Mouse (Mus musculus) right cerebral cortex, adult 18-20 months (tissue): ENCODE data around the gene Srsf2.
A peak's percentile ranks its signal among the peaks of the same experiment; 100 is the strongest.
"Not testable (repeated sequence)": the region's sequence is repeated elsewhere in the genome, so short reads cannot be mapped to it uniquely, and the experiment has no call there.

ENCODE experiments used
- DNase-seq: peaks from one replicate; pipeline ENCODE4 v3.0.0; 2022; ENCODE audit warnings: mixed read lengths

Srsf2 gene

DNA sequence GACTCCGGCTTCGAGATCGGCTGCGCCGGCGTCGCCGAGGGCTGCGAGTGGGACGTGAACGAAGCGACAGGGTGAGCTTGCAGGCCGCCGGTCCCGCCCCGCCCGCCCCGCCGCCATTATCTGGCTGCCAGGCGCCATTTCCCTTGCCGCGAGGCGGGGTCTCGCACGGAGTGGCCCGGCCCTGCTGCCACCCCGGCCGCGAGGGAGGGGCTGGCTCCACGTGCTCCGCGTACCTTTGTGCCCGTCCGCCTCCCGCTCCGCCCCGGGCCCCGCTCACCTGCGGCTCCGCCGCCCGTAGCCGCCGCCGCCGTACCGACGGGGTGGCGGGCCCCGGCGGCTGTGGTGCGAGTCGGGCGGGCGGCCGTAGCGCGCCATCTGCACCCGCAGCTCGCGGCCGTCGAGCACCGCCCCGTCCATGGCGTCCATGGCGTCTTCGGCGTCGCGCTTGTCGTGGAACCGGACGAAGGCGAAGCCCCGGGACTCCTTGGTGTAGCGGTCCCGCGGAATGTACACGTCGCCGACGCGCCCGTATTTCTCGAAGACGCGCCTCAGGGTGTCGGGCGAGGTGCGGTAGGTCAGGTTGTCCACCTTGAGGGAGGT is 503 bp downstream of the Srsf2 start, which contains the start of gene Mfsd11:
Gene Mfsd11, plus strand, starts transcription at position 150 of the 600 bp plus-strand sequence.
- DNase-seq = peak; percentile 86

- no peak for DNase-seq
Measured at GRCm38 (mm10) chr11:116851576-116852290, 1.2 kb downstream of the Srsf2 start.

- DNase-seq = no peak
Measured at GRCm38 (mm10) chr11:116850833-116851477, 1.9 kb downstream of the Srsf2 start.

DNA sequence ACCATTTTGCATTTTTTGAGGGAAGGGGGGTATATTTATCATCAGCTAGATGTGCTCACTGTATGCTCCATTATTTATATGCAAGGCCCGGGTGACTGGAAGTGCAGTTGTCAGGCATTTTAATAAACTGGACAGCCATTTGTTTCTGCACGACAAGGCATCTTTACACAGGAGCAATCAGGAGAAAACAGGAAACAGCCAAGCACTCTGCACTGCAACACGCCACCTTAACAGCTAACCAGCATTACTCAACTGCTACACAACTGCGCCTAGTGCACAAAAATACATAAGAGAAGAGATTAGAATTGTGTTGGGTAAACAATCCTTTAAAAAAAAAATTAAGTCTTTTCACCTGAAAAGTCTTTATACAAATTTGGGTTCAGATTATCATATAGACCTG is 2.8 kb downstream of the Srsf2 start:
- DNase-seq = no peak

GRCm38 (mm10) chr11:116849587-116849986 is 3.3 kb downstream of the Srsf2 start:
- no peak for DNase-seq

DNA sequence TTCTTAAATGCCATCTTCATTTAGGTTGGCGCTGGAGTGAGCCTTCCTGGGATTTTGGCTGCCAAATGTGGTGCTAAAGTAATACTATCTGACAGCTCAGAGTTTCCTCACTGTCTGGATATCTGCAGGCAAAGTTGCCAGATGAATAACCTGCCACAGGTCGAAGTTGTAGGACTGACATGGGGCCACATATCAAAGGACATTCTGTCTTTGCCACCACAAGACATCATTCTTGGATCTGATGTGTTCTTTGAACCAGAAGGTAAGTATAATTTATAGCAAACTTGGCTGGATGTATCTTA is 4.1 kb downstream of the Srsf2 start:
- DNase-seq = not testable (repeated sequence)

GRCm38 (mm10) chr11:116848086-116848876 is 4.6 kb downstream of the Srsf2 start:
- DNase-seq = no peak

DNA sequence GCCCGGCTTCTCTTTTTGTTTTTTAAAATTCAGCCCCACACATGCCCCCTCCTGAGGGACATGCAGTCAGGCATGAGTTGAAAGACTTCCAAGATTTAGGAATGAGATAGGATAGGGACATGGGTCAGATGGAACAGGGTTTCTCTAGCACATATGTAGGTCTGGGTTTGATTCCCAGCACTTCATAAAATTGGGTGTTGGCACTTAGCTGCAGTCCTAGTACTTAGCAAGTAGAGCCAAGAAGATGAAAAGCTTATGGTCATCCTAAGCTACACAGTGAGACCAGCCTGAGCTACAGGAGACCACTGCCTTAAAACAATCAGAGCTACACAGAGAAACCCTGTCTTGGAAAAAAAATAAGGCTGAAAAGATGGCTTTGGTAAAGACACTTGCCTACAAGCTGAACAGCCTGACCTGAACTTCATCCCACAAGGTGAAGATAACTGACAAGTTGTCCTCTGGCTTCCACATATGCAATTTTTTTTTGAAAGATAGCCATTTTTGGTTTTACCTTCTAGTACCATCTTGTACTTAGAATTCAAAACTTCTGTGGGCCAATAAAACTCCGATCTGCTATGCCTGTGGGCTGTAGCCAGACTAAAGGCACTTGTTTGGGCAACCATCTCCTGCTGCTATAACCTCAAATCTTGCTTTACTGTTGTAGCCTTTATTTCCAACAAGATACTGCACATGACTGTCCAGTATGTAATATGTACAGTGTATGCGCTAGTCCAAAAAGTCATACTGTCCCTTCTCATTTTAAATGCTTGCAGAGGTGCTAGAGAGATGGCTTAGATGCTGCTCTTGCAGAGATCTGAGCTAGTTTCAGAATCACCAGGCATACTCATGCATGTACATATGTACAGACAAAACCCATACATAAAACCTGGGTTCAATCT is 5.5 kb downstream of the Srsf2 start:
- DNase-seq = no peak

GRCm38 (mm10) chr11:116846593-116847181 is 6.2 kb downstream of the Srsf2 start:
- DNase-seq = no peak

DNA sequence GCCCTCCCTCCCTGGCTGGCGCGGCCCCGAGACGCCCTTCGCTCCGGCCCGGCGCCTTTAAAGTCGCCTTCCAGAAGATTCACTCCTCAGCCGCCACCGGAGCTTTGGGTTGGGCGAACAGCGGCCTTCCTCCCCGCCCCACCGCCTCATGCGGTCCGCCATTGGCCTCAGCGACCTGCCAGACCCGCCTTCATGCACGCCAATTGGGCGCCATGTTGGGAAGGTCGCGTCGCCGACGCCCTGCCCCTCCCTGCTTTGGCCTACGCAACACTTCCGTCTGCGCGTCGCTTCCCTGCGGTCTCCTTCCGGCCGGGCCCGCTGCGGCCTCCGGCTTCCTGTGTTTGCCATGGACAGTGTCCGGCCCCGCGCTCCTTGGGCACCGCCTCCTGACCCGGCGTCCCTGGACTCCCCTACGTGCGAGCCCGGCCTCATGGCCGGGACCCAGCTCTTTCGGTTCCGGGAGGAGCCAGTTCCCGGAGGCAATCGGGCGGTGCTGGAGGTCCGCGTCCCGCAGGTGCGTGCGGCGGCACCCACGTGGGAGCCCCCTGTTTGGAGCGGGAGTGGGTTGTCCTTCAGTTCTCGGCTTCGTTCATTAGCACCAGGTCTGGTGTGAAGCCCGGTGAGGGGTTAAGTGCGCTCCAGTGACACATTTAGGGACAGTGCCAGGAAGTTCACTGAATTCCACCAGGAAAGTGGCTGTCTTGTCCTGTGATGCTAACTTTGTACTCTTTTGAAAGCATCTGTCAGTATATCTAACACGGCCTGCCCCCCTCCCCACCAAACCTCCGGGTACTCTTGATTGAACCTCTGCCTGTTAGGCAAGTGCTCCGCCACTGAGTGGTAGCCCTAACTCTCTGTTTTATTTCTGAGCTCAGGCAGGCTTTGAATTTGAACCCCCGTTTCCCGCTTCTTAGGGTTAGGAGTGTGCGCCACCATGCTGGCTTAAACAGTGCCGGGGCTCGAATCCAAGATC is 9.3 kb downstream of the Srsf2 start, which contains the start of the genes Mettl23 and Jmjd6:
Gene Mettl23, plus strand, starts transcription at position 18 of the 973 bp plus-strand sequence.
Gene Jmjd6, minus strand, starts transcription at position 189 of the 973 bp plus-strand sequence.
- peak; percentile 99 for DNase-seq

GRCm38 (mm10) chr11:116842531-116843260 is 10.2 kb downstream of the Srsf2 start:
- peak; percentile 79 for DNase-seq

GRCm38 (mm10) chr11:116840748-116841147 is 12.1 kb downstream of the Srsf2 start:
- no peak for DNase-seq

DNA sequence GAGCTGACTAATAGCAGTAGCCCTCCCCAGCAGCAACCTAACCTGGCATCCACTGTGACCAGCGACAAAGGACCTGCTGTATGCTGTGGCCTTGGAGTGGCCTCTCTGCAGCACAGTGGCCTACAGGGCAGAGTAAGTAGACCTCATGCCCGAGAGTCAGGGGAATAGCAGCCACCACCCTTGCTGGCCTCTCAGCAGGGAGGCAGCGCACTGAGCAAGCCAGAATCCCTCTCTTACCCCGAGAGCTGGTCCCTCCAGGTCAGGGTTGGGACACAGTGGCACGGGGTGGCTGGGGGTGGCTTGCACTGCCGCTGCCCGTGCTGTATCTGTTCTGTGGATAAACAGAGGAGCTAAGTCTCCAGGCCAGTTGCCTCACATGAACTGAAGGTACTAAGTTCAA is 13.3 kb downstream of the Srsf2 start:
- no peak for DNase-seq

GRCm38 (mm10) chr11:116838936-116839335 is 14.0 kb downstream of the Srsf2 start:
- no peak for DNase-seq

DNA sequence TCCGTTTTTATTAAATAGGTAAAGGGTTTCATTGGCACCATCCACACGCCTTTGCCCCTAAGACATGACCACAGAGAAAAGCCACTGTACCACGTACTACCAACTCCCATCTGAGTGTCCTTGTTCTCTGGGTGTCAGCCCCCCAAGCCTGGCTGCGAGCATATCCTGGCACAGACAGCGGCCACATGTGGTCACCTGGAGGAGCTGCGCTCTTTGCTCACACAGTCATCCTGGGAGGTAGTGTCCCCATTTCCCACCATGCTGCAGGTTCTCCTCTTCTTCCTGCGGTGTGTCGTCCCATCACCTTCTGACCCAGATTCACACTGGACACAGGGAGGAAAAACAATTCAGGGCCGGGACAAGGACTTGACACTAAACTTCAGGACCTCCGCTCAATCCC is 15.5 kb downstream of the Srsf2 start:
- no peak for DNase-seq

DNA sequence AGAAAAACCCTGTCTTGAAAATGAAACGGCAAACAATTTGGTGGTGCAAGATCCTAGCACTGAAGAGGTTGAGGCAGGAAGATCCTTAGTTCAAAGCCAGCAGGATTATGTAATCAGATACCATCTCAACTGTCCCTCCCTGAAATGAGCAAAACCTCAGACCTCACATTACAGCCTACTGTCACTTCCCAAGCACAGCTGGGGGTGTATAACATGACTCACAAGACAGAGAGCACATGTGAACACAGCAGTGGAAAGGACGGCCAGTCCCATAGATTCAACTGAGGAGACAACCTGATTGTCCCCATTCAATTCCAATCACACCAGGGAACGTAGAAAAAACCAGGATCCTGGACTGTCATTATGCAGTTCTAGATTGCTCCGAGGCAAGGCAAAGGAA is 16.6 kb downstream of the Srsf2 start:
- no peak for DNase-seq

DNA sequence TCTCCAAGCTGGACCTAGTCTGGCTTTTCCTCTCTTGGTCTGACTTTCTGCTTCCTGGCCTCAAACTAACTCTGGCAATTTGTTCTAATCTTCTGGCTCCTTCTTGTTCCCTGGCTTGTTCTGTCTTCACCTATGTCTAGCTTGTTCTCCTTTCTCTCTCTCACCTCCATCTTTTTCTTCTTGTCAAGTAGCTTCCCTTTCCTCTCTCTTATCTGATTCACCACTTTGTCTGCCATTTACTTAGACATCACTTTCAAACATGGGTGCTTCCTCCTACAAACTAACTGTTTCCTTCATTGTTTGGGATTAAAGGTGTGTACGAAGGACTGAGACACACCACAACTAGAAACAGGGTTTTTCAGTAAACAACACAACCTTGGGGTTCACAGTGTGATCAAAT is 17.9 kb downstream of the Srsf2 start:
- DNase-seq = no peak

DNA sequence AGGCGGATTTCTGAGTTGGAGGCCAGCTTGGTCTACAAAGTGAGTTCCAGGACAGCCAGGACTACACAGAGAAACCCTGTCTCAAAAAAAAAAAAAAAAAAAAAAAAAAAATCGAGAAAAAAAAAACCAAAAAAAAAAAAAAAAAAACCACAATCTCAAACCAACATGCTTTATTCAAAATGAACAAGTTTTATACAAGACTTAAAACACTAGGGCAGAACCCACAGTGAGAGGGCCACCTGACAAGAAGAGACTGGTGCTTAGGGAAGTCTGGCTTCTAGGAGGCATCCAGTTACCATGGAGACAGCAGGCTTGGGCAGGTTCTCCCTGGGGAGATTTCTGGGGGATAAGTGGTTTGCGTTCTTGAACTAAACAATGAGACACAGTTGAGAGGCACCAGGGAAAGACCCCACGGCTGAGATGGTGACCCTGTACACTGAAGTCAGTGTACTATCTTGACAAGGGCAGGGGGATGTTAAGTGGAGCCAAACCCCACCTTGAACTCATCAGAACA is 20.7 kb downstream of the Srsf2 start:
- no peak for DNase-seq

- peak; percentile 57 for DNase-seq
Measured at GRCm38 (mm10) chr11:116827534-116828165, 25.2 kb downstream of the Srsf2 start, which contains the start of gene Mxra7. Gene Mxra7 (minus strand): TSS chr11:116828046.
